Mouse (Mus musculus): ENCODE measurements around the gene Ralgds.

Ralgds gene

GRCm38 (mm10) chr2:28569903-28570302, 57.0 kb downstream of the Ralgds start:
- no peak for DNase-seq

GRCm38 (mm10) chr2:28575341-28575740, 62.4 kb downstream of the Ralgds start:
- no peak for DNase-seq

GRCm38 (mm10) chr2:28576815-28577214, 63.9 kb downstream of the Ralgds start:
- DNase-seq: no peak

DNA sequence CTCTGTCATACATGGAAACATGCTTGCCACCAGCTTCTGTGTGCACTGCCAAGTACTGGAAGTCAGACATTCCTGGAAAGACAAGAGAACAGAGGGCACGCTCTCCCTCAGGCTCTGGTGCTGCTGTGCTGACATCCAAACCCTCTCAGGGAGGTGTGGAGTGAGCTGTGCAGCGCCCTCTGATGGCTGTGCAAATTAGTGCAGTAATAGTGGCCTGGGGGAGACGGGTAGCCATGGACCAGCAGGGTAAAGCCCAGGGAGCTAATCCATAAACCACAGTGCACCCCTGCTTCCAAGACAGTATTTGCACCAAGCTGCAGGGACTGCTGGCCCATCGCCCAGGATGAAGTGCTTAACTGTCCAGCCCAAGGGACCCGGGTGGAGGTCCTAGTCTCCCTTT, 65.1 kb downstream of the Ralgds start:
- peak; percentile 64 for DNase-seq

GRCm38 (mm10) chr2:28582647-28583353, 69.9 kb downstream of the Ralgds start:
- DNase-seq: peak; percentile 93

DNA sequence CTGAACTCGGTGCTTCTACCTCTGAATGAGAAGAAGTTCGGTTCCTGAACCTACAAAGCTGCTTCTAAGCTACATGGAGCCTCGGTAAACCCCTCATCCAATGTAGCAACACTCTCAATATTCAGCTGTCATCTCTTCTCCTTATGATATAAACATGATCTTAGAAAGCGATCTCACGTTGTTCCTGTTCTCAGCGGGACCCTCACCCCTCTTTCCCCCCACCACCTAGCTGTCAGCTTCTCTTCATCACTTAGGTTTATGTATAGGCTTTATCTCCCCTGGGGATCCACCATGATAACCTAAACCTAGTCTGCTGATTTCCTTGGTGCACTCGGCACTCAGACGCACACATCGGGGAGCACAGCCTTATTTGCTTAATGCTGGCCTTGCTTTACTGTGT, 70.7 kb downstream of the Ralgds start, which contains the start of gene Gtf3c5:
Gene Gtf3c5, minus strand, starts transcription at position 101 of the 400 bp plus-strand sequence.
- DNase-seq: no peak

DNA sequence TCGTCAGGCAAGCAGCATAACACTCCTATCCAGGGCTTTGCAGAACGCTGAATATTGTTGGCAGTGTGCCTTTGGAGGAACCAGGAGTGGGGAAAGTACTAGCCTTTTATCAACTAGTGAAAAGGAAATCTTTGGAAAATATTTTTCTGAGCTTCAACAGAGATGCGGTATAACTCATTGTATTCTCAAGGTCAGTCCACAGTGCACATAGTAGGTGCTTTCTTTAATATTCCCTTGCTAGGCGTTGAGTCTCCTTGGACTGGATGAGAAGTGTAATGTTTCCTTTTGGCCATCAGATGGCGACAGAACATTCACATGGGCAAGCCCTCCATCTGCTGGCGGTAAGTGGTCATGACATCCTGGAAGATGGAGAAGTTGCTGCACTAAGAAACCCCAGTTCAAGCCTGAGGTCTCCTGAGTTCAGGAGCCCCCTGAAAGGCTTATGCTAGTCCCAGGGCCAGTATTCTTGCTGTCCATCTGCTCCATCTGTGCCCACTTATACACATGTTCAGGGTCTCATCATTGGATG, 72.2 kb downstream of the Ralgds start:
- DNase-seq: peak; percentile 84

DNA sequence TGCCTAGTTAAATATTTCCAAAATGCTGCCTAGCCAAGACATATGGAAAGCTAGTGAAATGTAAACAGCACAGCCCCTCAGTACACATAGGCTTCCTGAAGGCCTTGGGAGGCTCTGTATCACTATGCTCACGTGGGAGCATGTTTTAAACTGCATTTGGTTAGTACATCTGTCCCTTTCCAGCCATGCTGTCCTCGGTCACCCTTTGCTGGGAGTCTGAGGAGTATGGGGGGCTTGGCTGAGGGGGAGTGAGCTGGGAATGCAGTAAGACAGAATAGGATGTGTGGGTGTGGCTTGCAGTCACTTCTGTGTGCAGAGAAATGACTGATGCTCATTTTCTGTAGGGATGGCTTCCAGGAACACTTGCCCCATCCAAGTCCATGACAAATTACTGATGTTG, 72.8 kb downstream of the Ralgds start:
- no peak for DNase-seq

- DNase-seq: no peak
Observed at GRCm38 (mm10) chr2:28588574-28588973, 75.6 kb downstream of the Ralgds start.

DNA sequence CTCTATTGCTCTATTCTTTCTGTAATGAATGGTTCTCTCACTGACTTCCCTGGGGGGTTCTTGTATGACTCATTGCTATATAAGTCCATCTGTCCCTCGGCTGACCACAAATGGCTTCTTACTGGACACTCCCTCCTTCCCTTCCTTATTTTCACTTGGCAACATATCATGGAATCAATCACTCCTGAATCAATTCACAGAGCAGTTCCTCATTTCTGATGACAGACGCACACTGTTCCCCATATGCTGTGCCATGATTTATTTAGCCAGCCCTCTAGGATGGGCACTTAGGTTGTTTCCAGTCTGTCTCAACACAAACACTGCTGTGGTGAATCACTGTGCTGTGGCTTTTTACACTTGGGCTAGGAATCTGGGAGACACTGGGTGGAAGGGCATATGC, 78.6 kb downstream of the Ralgds start:
- DNase-seq: no peak

GRCm38 (mm10) chr2:28592809-28593208, 79.9 kb downstream of the Ralgds start:
- DNase-seq: peak; percentile 85

GRCm38 (mm10) chr2:28596021-28596420, 83.1 kb downstream of the Ralgds start:
- no peak for DNase-seq

DNA sequence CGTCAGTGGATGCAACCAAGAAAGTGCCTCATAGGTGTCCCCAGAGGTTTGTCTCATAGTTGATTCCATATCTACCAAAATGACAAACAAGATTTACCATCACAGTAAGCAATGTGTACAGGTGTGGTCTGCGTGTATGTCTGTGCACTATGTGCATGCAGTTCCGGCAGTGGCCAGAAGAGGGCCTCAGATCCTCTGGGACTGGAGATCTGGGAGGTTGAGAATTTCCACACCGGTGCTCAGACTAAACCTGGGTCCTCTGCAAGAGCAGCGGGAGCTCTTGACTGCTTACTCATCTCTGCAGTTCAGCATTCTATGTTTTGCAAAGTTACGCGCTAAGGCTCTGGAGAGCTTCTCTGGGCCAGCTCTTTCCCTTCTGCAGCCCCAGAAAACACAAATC, 84.1 kb downstream of the Ralgds start:
- peak; percentile 48 for DNase-seq

- peak; percentile 42 for DNase-seq
Observed at GRCm38 (mm10) chr2:28597733-28598547, 85.0 kb downstream of the Ralgds start.

GRCm38 (mm10) chr2:28598692-28599568, 86.0 kb downstream of the Ralgds start:
- peak; percentile 22 for DNase-seq

GRCm38 (mm10) chr2:28599569-28599900, 86.6 kb downstream of the Ralgds start:
- peak; percentile 53 for DNase-seq

- DNase-seq: no peak
Observed at GRCm38 (mm10) chr2:28601720-28602590, 89.0 kb downstream of the Ralgds start.

All from thymus, postnatal 4 days (tissue).